Mouse (Mus musculus) intestine, postnatal 0 days (tissue): ENCODE data around the gene Pef1. TPM values are rescaled to one million over a fixed set of nuclear protein-coding genes. Genes with fewer than 3 reads are reported as not detected.

Source experiments
- ATAC-seq: fragments of 200-750 bp; cut with Nextera tagmentation; 2 replicates; pipeline ENCODE4 v1.8.0; 2017; ENCODE audit warnings: mild to moderate bottlenecking, moderate TSS enrichment, moderate library complexity
- H3K27ac ChIP-seq: fragments of 300-500 bp; sonication (generic); 2 replicates; pipeline ENCODE4 v1.5.1; 2014; ENCODE audit warnings: mild to moderate bottlenecking, low read depth, low read length, moderate library complexity
- H3K27me3 ChIP-seq: fragments of 300-500 bp; sonication (generic); replicated peaks from 2 replicates; pipeline ENCODE4 v1.6.1; 2014; ENCODE audit warnings: low read length, mixed read lengths; ENCODE audit not compliant: control insufficient read depth, insufficient read depth
- H3K36me3 ChIP-seq: fragments of 300-500 bp; sonication (generic); 2 replicates; pipeline ENCODE4 v1.6.1; 2014; ENCODE audit warnings: mild to moderate bottlenecking, moderate library complexity; ENCODE audit not compliant: control insufficient read depth, insufficient read depth
- H3K4me1 ChIP-seq: fragments of 300-500 bp; sonication (generic); replicated peaks from 2 replicates; pipeline ENCODE4 v1.6.1; 2014; ENCODE audit warnings: antibody characterized with exemption, low read length, mixed read lengths; ENCODE audit not compliant: control insufficient read depth, insufficient read depth
- H3K4me2 ChIP-seq: fragments of 300-500 bp; sonication (generic); replicated peaks from 2 replicates; pipeline ENCODE4 v1.6.1; 2014; ENCODE audit warnings: low read depth, mild to moderate bottlenecking, moderate library complexity
- H3K4me3 ChIP-seq: fragments of 300-500 bp; sonication (generic); 2 replicates; pipeline ENCODE4 v1.5.1; 2014; ENCODE audit warnings: low read depth, low read length
- H3K9ac ChIP-seq: fragments of 300-500 bp; sonication (generic); 2 replicates; pipeline ENCODE4 v1.6.1; 2014; ENCODE audit warnings: mild to moderate bottlenecking, low read depth, low read length
- H3K9me3 ChIP-seq: fragments of 300-500 bp; sonication (generic); 2 replicates; pipeline ENCODE4 v1.6.1; 2016; ENCODE audit warnings: mixed run types; ENCODE audit not compliant: control insufficient read depth
- CTCF ChIP-seq: sonication (generic); IDR thresholded peaks from 2 replicates; pipeline ENCODE4 v1.5.1; 2016; ENCODE audit warnings: low read depth, mild to moderate bottlenecking, control low read depth, antibody characterized with exemption, moderate library complexity
- WGBS: fragments of 180-500 bp; shearing (Covaris S2); extraction: QIAGEN DNeasy Blood & Tissue Kit; methylation state at CpG from one replicate; pipeline ENCODE4 v1.1.7; 2014; 5-methylcytosine and 5-hydroxymethylcytosine counted together
- polyA plus RNA-seq: library from polyadenylated mRNA; unstranded; fragments of >200 nt; fragmentation: Nextera tagmentation; extraction: Ambion mirVana; gene quantifications from 2 replicates; pipeline ENCODE4 v1.2.1, GENCODE M21; 2015

Gene Pef1
- polyA plus RNA-seq, 1 experiment from 2014 or later: 73.4 TPM

- peak; percentile 15; the same call in 1 of the 2 replicates for ATAC-seq
- Histone ChIP-seq H3K36me3 (peaks cover 50% of the 10 kb centered on the region; the same call in 1 of the 2 replicates), H3K4me2 (peak overlapping the region; percentile 50), H3K27me3 (no peaks in the 10 kb centered on the region), H3K4me1 (peaks cover 34% of the 10 kb centered on the region), H3K27ac (peak overlapping the region; percentile 54; the same call in 1 of the 2 replicates), H3K9me3 (no peaks in the 10 kb centered on the region), H3K9ac (no peak overlapping the region; the same call in 1 of the 2 replicates), H3K4me3 (no peak overlapping the region)
- no peak for TF ChIP-seq CTCF
- WGBS: 35% methylated on average over 9 of the region's 9 CpGs
Measured at GRCm38 (mm10) chr4:130167814-130168213, 65.5 kb downstream of the Pef1 start.

GRCm38 (mm10) chr4:130168280-130169183 lies 66.2 kb downstream of the Pef1 start:
- TF ChIP-seq CTCF: peak; percentile 70
- WGBS: 30% methylated on average over 16 of the region's 16 CpGs
- peaks cover 50% of the 10 kb centered on the region; the same call in 1 of the 2 replicates for H3K36me3 ChIP-seq
- peak overlapping the region; percentile 54 for H3K27ac ChIP-seq
- no peaks in the 10 kb centered on the region for H3K9me3 ChIP-seq
- peak; percentile 60 for ATAC-seq
- peak overlapping the region; percentile 50 for H3K4me2 ChIP-seq
- H3K4me3 ChIP-seq: no peak overlapping the region
- no peaks in the 10 kb centered on the region for H3K27me3 ChIP-seq
- peaks cover 31% of the 10 kb centered on the region for H3K4me1 ChIP-seq
- H3K9ac ChIP-seq: no peak overlapping the region; the same call in 1 of the 2 replicates

GRCm38 (mm10) chr4:130169411-130169971 lies 67.1 kb downstream of the Pef1 start:
- no peak overlapping the region for H3K9ac ChIP-seq
- no peaks in the 10 kb centered on the region for H3K27me3 ChIP-seq
- no peaks in the 10 kb centered on the region for H3K9me3 ChIP-seq
- no peak for ATAC-seq
- peaks cover 44% of the 10 kb centered on the region; the same call in 1 of the 2 replicates for H3K36me3 ChIP-seq
- no peak overlapping the region for H3K27ac ChIP-seq
- no peak overlapping the region for H3K4me2 ChIP-seq
- TF ChIP-seq CTCF: no peak
- H3K4me1 ChIP-seq: peaks cover 28% of the 10 kb centered on the region
- no peak overlapping the region for H3K4me3 ChIP-seq
- 70% methylated on average over 16 of the region's 16 CpGs for WGBS

- TF ChIP-seq CTCF: no peak
- Histone ChIP-seq H3K4me2 (no peak overlapping the region), H3K9me3 (no peaks in the 10 kb centered on the region), H3K27ac (no peak overlapping the region), H3K27me3 (no peaks in the 10 kb centered on the region), H3K4me3 (no peak overlapping the region), H3K36me3 (peaks cover 42% of the 10 kb centered on the region; the same call in 1 of the 2 replicates), H3K9ac (no peak overlapping the region), H3K4me1 (peaks cover 31% of the 10 kb centered on the region)
- no peak for ATAC-seq
- WGBS: 71% methylated on average over 4 of the region's 4 CpGs
Measured at GRCm38 (mm10) chr4:130170362-130170761, 68.0 kb downstream of the Pef1 start.

GRCm38 (mm10) chr4:130171951-130172765 lies 69.8 kb downstream of the Pef1 start:
- no peaks in the 10 kb centered on the region for H3K27me3 ChIP-seq
- 0 out of 2 replicates have a peak overlapping the region, but pooled peaks have one; percentile 2 for H3K4me3 ChIP-seq
- H3K4me2 ChIP-seq: peak overlapping the region; percentile 72
- peaks cover 35% of the 10 kb centered on the region for H3K4me1 ChIP-seq
- no peak for ATAC-seq
- H3K36me3 ChIP-seq: peaks cover 26% of the 10 kb centered on the region; the same call in 1 of the 2 replicates
- 36% methylated on average over 11 of the region's 11 CpGs for WGBS
- no peaks in the 10 kb centered on the region for H3K9me3 ChIP-seq
- TF ChIP-seq CTCF: no peak
- H3K9ac ChIP-seq: no peak overlapping the region
- peak overlapping the region; percentile 50; the same call in 1 of the 2 replicates for H3K27ac ChIP-seq
